Mouse (Mus musculus) retina, postnatal 1 day (tissue): ENCODE measurements around the gene Zfp827.

Source experiments
- DNase-seq: peaks from one replicate; pipeline ENCODE4 v3.0.0-alpha.2; 2012

Zfp827 gene

DNA sequence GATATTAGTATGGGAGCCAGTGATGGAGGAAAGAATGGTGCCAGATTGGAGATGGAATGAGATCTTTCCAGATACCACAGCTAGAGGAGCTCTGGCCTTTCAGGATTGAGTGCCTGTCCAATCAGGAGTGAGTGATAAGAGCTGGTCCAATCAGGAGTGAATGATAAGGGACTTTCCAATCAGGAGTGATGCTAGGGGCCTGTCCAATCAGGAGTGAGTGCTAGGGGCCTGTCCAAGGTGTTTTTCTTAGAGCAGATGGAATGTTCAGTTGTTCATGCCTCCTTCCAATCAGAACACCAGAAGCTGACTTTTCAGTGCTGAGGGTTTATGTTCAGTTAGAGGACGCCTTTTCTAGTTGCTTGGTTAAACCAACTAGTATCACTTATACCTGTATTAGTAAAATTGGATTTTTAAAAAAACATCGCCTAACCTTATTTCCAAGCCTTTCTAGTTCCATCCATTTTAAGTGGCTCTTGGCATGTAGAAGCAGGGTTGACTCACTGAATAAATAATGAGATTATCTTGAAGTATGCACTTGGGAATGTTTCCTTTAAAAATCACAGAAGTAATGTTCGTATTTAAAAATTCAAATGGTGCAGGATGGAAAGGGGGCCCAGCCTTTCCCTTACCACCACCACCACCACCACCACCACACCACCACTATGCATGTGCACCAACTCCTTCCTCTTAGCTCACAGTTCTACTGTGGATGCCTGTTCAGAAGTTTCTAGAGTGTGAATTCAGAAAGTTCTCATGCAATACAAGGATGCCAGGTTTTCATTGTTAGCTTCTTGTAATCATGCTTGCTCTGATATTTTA, 39.8 kb downstream of the Zfp827 start:
- no peak for DNase-seq

DNA sequence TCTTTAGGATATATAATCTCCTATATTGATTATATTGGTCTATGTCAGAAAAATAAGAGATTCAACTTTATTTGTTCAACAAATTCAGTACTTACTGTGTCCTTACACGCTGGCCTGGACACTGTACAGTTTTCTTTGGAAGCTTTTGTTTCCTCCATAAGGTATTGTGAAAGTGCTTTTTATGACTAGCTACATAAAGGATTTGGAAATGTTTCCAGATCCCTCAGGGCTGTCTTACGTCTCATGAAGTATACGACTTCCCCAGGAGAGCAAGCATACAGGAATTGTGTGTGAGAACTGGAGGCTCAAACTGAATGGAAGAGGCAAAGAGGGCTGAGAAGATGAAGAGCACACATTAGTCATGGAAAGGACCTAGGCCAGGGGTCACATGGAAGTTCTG, 45.1 kb downstream of the Zfp827 start:
- no peak for DNase-seq

DNA sequence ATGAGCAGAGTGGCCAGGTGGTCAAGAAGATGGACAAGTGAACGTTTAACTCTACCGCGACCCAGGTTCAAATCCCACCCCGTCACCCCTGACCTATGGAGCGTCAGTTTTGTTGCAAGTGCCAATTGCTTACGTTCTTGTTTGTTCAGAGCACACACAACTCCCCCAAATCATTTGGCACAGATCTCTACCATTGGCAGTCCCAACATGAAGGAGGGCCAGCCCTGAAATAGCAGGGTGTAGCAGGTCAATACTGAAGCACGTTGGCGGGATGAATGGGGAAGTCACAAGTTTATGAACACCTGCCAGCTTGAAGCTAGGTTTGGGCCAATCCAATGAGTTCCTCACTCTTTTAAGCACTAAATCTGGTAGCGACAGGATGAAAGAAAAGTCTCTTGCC, 46.7 kb downstream of the Zfp827 start:
- no peak for DNase-seq

DNA sequence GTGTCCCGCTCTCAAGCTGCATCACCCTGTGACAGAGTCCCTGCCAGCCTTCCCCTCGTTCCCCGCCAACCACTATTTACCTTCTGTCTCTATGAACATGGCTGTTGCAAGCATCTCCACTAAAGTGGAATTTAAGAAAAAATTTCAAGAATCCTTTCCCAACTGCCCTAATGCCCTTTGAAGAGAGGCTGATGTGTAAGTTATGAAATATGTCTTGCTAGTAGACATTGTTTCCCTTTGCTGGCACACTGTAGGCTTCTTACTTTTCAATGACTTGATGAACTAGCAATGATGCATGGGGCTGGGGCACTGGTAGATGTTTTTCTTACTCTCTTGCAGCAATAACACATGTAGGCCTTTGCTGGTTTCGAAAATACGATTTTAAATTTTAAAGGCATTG, 49.0 kb downstream of the Zfp827 start:
- no peak for DNase-seq

DNA sequence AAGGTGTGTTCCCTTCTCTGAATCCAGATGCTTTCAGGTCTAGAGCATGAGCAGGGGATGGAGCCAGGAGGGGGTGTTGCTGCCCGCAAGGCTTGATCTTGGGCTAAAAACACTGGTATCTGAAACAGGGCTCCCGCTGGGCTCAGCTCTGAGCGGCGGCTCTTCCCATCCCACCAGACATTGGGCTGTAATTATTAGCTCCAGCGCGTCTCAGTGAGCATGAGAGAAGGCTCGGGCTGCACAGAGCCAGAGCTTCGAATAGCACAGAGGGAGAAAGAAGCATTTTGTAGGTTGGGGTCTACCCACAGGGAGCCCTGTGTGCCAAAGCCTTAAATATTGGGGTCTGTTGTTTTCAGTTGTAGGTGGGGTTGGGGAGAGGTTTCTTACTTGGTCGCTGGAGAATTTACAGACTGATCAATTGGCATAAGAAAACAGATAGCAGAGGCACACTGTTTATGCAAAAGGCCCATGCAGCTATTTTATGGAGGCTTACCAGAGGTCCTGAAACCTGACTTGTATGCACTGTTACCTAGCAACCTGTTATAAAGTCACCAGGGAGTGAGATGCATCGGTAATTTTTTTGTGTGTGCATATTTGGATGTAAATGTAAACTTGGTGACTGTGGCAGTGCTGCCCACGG, 50.4 kb downstream of the Zfp827 start:
- peak; percentile 43 for DNase-seq

DNA sequence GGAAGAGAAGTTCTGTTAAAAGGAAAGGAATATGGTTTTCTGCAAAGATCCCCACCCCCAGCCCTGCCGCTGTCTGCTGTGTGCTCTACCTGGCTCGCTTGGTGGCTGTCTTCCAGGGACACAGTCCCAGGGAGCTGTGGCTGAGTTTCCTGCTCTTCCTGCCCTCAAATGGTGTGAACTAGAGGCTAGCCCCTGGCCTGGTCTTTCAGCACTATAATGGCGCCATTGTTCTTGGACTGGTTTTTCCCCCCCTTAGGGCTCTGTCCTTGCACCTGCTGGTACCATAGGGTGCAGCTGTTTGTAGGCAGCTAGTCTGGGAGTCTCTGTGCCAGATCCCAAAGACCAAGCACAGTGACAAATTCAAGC, 50.9 kb downstream of the Zfp827 start:
- DNase-seq = peak; percentile 82

DNA sequence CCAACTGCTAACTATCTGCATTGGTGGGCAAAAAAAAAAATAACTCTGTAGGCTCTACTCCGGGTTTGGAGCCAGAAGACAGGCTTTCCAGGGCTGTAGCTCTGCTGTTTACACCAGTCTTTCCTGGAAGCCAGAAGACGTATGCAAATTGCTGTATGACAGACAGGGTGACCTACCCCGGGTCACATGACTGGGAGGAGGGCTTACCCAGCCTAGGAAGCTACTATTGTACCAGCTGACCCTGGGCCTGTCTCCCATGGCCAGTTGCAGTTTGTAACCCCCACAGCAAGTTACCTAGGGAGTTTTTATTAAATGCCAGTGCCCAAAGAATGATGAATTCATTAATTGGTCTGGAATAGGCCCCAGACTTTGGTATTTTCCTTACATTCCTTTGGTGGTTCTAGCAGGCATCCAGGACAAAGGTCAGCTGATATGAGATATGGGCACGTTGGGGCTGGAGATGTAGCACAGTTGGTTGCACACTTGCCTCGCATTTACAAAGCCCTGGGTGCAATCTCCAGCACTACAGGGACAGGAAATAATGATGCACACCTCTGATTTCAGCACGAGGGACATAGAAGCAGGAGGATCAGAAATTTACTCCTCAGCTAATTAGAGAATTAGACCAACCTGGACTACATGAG, 52.0 kb downstream of the Zfp827 start:
- DNase-seq = peak; percentile 56

DNA sequence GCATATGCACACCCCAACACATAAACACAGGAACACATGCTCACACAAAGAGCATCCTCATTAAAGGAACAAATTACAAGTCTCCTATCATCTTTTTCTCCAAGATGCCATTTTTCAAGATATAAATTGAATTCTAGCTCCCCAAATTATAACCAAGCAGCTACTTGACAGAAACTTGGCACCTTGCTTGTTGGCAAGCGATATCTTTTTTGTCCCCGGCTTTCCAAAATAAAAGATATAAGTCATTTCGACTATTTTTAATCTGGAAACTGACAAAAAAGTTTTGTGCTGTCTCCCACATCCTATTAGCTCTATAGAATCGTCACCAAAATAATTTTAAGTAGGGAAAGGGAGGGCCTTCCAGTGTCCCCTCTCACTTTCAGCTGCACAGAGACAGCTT, 53.1 kb downstream of the Zfp827 start:
- no peak for DNase-seq

DNA sequence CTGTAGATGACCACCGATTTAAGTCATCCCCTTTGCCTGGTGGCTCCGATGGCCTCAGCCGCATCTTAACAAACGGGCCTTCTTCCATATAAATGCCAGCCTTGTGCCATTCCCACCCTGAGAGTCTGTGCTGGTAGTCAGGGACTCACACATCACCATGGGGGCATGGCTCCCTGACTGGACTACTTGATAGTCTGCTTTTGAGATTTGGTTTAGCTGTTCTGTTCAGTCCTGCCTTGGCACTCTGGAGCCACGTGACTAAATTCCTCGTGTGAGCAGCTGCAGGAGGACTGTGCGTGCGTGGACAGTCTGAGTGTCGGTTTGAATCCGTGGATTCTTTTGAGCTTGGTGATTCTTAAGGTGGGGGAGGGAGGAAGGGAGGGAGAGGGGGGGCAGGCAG, 53.7 kb downstream of the Zfp827 start:
- DNase-seq = peak; percentile 41

DNA sequence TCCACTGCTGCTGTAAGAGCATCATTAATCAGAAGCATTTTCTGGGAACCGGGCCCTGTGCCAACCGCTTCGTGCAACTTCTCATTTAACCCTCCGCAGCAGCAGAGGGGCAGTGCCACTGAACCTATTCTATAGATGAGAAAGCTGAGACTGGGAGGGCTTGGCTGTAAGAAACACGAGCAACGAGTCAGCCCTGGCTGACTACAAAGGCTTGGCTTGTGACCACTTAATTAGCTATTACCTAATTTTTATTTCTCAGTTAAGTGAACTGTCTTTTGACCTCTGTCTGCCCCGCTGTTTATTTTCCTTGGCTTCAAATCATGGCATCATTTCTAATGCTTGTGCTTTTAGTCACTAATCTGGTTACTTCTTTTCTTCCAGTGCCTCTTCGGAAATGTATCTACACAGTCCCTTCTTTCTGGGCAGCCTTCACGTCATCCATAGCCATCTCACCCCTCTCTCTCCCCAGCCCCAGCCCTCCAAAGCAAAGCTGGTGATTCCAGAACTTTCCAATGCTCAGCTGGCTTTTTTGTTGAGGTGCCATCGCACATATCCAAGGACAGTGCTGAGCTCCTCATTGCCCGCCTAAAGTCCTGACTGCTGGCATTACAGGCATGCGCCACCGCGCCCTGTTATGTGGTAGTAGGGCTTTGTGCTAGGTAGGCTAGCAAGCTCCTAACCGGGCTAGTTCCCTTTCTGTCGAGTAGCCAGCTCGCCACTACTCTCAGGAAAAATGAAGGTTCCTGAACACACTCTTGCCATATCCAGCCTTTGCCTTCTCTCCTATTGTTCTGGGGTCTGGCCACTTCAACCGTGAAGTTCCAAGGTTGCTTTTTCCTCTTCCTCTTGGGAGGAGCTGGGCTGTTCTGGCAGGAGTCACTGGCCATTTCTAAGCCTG, 55.5 kb downstream of the Zfp827 start:
- peak; percentile 16 for DNase-seq

DNA sequence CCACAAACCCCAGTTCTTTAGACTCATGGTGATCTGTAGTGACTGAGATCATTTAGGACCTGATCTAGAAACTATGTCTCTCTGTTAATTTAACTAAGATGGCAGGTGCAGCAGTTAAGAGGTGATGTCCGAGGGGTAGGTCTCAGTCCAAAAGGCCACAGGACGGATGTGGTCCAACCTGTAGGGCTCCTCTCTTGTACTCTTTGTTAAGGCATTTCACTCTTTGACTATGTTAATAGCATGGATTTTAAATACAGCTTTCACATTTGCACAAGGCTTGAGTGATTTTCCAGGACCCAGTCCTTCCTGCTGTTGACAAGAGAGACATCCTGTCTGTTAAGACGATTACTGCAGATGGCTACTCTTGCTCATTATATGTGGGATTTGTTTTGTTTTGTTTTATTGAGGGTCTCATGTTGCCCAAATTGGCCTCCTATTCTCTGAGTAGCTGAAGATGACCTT, 56.2 kb downstream of the Zfp827 start:
- DNase-seq = no peak

DNA sequence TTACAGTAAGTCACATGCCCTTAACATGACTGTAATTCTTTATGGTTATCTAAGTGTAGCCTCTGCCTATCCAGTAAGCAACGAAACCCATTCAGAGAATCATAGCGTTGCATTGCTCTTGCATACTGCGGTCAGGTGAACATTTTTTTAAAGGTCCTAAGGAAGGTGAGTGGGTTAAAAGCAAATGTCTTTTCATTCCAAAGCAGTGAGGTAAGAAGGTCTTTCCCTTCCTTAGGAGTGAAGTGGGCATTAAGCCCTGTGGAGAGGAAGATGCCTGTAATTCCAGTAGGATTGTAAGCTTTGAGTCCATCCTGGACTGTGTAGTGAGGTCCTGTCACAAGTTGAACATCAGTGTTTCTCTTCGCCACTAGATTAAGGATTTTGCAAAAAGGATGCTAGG, 66.2 kb downstream of the Zfp827 start:
- no peak for DNase-seq

DNA sequence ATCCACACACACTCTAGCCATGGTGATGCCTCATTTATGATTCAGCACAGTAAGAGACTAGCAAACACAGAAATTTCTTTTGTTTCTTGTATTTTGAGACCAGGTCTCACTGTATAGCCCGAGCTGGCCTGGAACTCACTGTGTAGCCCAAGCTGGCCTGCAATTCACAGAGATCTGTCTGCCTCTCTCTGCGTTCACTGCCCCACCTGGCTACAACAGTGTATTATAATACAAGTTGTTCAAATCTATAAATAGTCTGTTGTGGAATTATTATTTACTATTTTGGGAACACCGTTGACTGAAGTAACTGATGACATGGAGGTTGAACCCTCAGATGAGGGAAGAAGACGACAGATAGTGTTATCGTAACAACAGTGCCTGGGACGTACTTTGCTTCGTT, 66.9 kb downstream of the Zfp827 start:
- no peak for DNase-seq

DNA sequence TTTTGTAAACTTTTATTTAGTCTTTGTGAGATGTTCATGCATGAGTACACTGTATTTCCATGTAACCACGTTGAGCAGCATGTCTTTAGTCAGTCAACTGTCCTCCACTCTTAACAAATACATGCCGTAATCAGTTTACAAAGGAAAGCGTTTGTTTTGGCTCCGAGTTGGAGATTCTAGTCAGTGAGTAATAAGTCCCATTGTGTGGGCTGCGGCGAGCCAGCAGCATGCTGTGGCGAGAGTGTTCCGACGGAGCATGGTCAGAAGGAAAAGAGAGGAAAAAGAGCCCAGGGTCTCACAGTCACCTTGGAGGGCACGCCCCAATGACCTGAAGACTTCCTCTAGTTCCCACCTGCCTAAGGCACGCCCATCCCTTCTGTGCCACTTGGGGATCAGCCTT, 68.7 kb downstream of the Zfp827 start:
- no peak for DNase-seq

DNA sequence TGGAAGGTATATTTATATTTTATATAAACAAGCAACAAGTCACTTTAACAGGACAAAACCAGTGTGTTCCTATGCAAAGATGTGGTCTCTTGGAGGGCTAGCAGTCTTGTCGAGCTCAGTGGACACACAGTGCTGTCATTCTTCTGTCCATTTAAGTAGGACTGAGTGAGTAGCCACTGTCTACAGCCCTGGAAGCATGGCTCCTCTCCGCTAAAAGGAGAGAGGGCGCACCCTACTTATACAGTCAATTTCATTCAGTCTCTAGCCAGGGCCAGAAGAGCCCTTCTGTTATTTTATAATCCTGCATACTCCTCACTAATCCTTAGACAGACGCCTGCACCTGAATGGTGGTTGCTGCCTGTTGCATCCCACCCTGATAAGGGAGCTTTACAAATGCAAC, 74.5 kb downstream of the Zfp827 start:
- DNase-seq = no peak

DNA sequence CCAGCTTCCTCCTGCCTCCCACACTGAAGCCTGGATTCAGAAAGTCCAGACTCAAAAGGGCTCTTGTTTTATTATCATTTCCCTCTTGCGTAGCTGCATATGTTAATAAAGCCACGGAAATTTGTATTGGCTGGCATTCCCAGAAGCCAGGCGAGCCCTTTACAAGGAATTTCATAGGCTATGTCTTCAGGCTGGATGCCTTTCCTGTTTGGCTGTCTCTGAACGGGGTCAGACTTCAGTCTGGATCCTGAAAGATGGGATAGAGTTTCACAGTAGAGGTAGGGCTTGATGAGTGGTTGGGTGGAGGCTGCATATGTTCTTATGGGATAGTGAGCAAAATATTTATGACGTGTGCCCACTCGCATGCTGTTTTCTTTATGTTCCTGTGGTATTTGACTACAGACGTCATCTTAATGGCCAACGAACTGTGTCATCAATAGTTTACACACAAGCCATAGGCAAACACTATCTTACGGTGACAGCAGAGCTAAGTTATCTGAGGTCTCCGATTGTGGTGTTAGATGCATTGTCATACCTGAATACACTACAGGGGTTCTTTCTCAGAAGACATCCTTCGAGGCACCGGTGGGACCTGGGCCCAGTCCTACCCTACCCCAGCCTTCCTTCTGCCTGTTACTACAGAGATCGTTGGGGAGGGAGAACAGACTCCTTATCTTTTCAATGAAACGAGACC, 75.1 kb downstream of the Zfp827 start:
- DNase-seq = no peak

DNA sequence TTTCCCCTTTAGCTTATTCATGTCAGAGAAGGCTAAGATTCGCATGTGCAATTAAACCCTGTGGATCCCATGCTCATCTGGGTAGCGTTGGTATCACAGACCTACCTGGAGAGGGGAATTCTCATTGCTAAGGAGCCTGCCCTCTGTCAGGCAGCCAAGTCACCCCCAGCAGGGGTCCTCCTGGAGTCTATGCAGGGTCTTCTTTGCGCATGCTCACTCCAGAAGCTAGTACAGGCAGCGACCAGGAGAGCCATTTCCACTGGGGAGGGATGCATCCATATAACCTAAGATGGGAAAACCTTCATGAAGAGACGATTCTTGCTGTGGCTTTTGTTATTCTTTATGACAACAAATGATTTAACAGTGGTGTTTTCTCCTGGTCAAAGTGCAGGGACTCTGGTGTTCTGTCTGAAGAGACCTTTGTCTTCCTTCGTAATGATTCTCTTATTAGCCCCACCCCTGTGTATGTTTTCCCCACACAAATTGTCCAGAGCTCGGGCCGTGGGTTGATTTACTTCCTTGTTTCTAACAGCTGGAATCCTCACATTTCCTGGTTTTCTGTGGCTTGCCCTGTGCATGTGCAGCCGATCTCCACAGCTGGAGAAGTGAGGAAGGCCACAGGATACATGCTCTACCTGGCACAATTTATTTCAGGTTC, 75.8 kb downstream of the Zfp827 start:
- no peak for DNase-seq

DNA sequence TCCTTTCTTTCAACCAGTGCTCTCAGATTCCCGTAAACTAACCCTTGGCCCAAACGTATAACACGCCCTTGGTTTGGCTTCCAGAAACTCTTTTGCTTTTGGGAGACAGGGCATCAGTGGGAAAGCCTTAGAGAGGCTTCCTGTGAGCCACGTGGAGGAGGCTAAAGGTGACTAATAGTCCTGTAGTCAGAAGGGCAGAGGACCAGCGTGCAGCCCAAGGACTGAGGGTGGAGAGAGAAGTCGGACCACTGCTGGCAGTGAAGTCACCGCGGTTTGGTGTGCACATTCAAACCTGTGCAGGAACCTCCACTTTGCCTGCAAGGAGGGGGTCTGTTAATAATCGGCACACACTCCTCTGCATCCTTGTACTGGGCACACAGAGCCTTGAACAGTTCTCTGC, 76.4 kb downstream of the Zfp827 start:
- no peak for DNase-seq

DNA sequence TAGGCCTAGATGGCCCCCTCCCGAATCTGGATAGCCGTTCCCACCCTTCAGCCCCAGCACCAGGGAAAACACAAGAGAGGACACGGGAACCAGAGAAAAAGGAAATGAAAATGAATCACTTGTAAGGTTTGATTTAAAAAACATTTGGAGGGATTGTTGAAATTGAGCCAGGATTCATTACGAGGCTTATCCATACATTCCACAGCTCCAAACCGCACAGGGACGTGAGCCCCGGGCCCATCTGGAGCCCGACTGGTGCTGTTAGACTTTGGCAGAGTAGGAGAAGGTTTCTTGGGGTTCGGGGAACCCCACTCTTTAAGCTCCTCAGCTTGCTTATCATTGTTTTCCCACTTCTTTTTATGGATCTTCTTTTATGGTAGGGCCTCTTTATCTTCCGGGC, 76.9 kb downstream of the Zfp827 start:
- no peak for DNase-seq

DNA sequence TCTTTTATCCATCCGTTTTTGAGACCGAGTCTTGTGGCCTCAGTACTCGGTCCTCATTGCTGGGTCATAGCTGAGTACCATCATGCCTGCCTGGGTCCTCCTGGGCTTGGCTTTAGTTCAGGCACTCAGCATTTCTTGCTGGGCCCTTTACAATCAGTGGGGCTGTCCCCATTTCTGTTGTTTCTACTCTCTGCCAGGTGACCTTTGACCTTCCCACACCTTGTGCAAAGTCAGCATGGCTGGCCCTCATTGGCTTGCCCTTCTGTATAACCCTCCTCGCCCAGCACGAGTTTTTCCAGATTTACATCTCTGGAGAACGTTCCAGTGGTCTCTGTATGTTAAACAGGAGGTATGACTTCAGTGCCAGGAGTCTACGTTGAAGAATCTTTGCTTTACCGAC, 83.2 kb downstream of the Zfp827 start:
- no peak for DNase-seq

DNA sequence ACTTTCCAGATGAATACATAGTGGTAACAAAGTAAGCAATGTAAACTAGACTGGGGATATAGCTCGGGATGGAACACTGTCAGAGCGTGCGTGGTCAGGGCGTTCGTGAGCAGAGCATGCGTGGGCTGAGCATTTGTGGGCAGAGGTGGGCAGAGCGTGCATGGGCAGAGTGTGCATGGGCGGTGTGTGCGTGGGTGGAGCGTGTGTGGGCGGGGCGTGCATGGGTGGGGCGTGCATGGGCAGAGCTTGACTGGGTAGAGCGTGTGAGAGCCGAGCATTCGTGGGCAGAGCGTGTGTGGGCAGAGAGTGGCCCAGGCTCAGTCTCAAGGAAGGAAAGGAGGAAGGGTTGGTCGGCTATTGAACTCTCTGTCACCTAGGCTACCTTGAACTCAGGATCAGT, 84.2 kb downstream of the Zfp827 start:
- no peak for DNase-seq

DNA sequence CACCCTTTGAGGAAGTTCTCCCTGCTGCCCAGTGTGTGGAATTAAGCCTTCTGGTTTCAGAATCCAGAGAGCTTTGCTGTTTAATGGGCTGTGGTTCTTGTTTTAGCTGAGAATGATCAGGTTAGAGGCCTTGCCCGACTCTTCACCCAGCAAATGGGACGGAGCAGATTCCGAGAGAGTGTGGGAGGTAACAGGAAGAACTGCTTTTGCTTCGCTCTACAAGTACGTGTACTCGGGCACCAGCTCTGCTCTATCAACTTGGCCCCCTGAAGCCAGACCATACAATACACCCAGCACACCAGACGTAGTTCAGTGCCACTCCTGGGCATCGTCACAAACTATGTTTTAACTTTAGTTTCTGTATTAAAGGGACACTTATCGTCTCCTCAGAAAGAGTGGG, 85.3 kb downstream of the Zfp827 start:
- no peak for DNase-seq
